In the genomic region with DNA sequence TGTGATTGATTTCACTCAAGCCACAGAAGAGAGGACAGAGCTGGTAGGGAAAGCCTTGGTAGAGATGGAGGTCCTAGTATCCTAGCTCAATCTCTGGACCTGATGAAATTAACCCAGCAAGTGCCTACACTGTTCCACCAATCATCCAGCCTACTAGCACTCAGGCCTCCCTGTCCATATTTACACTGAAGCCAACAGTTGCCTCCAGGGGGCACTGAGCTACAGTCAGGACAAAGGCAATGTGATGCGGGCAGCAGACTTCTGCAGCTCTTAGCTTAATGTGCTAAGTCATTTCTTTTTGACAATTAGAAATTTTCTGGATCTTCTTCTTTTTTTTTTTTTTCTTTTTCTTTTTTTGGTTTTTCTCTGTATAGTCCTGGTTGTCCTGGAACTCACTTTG, we compare ENCODE assay signal across 8 mouse cellular contexts. TPM values are rescaled to one million over a fixed set of nuclear protein-coding genes. Genes with fewer than 3 reads are reported as not detected.
A peak's percentile ranks its signal among the peaks of the same experiment; 100 is the strongest.
DNase-seq lines count a peak whose midpoint lies in the region; ATAC-seq lines count a peak whose summit lies in the region.

No protein-coding gene starts in this region.

- peak; percentile 41 for DNase-seq in heart, adult 11 months
- no peak for DNase-seq in heart, postnatal 36 days
- peak; percentile 57 for DNase-seq in testis, postnatal 10 days (ENCODE audit: low spot score)
- DNase-seq in testis, postnatal 14 days (ENCODE audit: low spot score): no peak
- peak; percentile 20 to 27 for DNase-seq in thymus, postnatal 36 days
- DNase-seq in layer of hippocampus, adult 9-11 months: no peak
- DNase-seq in gastrocnemius, postnatal 25 days: no peak

- peak; percentile 12 to 51; a peak in 1 of 4 replicates for ATAC-seq in hematopoietic stem cell, adult 5-6 weeks (replicated peaks in 1 of 2; ENCODE audit: insufficient read depth in 1 of 2, low FRiP score in 2 of 2, low TSS enrichment in 1 of 2, low read depth in 1 of 2, poor library complexity in 2 of 2, severe bottlenecking in 2 of 2)

- intact Hi-C loops in heart, postnatal 36 days (cut with DNase I): loop anchor here (5.0 kb wide), 1 partner anchor 100 kb away; a partner anchor contains a TSS

RNA-seq across cellular contexts. Expression of a gene that starts 38.6 kb away (rescaled TPM):
- 10 to 100 TPM; 47.4 to 55.9 TPM for total RNA-seq in heart, postnatal 36 days (2021)
- total RNA-seq in hematopoietic stem cell, adult 5-6 weeks (2017): 24.9 and 28.0 TPM in 2 replicates
- total RNA-seq in gastrocnemius, postnatal 25 days (2021): 10 to 100 TPM; 31.6 to 38.9 TPM

RNA-seq across cellular contexts. Expression of a gene that starts 41.1 kb away (rescaled TPM):
- total RNA-seq in heart, postnatal 36 days (2021): 10 to 100 TPM; 82.9 to 83.7 TPM
- total RNA-seq in hematopoietic stem cell, adult 5-6 weeks (2017): 73.0 and 92.6 TPM in 2 replicates
- total RNA-seq in gastrocnemius, postnatal 25 days (2021): 10 to 100 TPM; 61.8 to 73.9 TPM

Comparison
In these comparisons a context has a peak if more than half of its experiments do, and no peak if none do; other contexts are left out.
1. DNase-seq: peak in heart, adult 11 months (single experiment), testis, postnatal 10 days (single experiment) and thymus, postnatal 36 days (2 of 2); none in heart, postnatal 36 days (0 of 2), testis, postnatal 14 days (single experiment), layer of hippocampus, adult 9-11 months (single experiment) and gastrocnemius, postnatal 25 days (single experiment).